Mouse (Mus musculus) thymus, adult 2 months (tissue): ENCODE results near the gene Zic5. TPM values are rescaled to one million over a fixed set of nuclear protein-coding genes. Genes with fewer than 3 reads are reported as not detected.
"Not testable (repeated sequence)": the region's sequence is repeated elsewhere in the genome, so short reads cannot be mapped to it uniquely, and the experiment has no call there.

Source experiments
- DNase-seq: peaks from one replicate; pipeline ENCODE4 v3.0.0; 2021
- H3K27ac ChIP-seq: fragments of 200-500 bp; 2 replicates; pipeline ENCODE4 v1.5.1; 2012; ENCODE audit warnings: low read length, control low read depth; ENCODE audit not compliant: control insufficient read depth, insufficient read depth
- H3K27me3 ChIP-seq: fragments of 200-500 bp; 2 replicates; pipeline ENCODE4 v1.6.1; 2012; ENCODE audit warnings: mild to moderate bottlenecking, low read length, moderate library complexity, mixed read lengths; ENCODE audit not compliant: control insufficient read depth, insufficient read depth
- H3K36me3 ChIP-seq: fragments of 200-500 bp; 2 replicates; pipeline ENCODE4 v1.6.1; 2012; ENCODE audit warnings: mild to moderate bottlenecking, low read length, moderate library complexity; ENCODE audit not compliant: control insufficient read depth, insufficient read depth
- H3K4me1 ChIP-seq: fragments of 200-500 bp; replicated peaks from 2 replicates; pipeline ENCODE4 v1.6.1; 2012; ENCODE audit warnings: low read length; ENCODE audit not compliant: control insufficient read depth, insufficient read depth
- H3K4me3 ChIP-seq: fragments of 200-500 bp; 2 replicates; pipeline ENCODE4 v1.5.1; 2012; ENCODE audit warnings: mild to moderate bottlenecking, low read length, control low read depth, moderate library complexity; ENCODE audit not compliant: control insufficient read depth, insufficient read depth
- CTCF ChIP-seq: fragments of 200-500 bp; IDR thresholded peaks from 2 replicates; pipeline ENCODE4 v1.5.1; 2012; ENCODE audit warnings: mild to moderate bottlenecking, control low read depth, low read length, moderate library complexity, borderline replicate concordance; ENCODE audit not compliant: control insufficient read depth, poor library complexity, insufficient read depth; ENCODE audit errors: extremely low read depth
- POLR2A ChIP-seq: fragments of 200-500 bp; IDR thresholded peaks from 2 replicates; pipeline ENCODE4 v1.6.1; 2012; ENCODE audit warnings: mild to moderate bottlenecking, low read length, control low read depth, moderate library complexity; ENCODE audit not compliant: control insufficient read depth, poor library complexity, insufficient read depth; ENCODE audit errors: extremely low read depth
- WGBS: fragments of 180-500 bp; shearing (Covaris S2); methylation state at CpG from one replicate; pipeline ENCODE4 v1.1.7; 2018; 5-methylcytosine and 5-hydroxymethylcytosine counted together
- polyA plus RNA-seq: library from polyadenylated mRNA; depleted of rRNA; stranded (reverse); fragments of >200 nt; gene quantifications from 2 replicates; pipeline ENCODE4 v1.2.3, GENCODE M21; 2012

The Zic5 gene
- polyA plus RNA-seq, 1 experiment, result not detected

DNA sequence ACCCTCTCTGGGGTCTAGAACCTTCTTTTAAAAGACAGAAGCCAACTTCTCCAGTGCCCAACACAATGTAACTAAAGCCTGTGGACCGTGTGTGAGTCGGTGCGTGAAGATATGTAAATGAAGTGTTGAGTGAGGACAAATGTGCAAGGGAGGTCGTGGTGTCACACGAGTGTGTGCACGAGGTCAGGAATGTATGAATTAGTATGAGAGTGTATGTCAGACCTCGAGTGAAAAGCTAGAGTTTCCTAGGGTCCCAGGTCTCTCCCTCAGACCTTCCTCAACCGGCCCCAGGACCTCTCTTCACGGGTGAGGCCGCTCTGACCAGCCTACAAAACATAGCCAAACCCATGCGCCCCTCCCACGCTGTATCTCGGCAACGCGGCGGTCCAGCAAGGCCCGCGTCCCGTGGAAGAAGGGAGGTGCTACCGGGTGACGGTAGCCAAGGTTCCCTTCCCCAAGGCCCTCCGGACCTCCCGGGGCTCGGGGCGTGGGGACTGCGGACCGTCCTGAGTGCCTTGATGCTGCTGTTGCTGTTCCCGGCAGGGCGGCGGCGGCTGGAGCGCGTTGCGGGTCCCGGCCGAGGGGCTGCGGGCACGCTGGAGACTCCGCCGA, 2.3 kb downstream of the Zic5 start:
- Histone ChIP-seq H3K4me1 (peaks cover 22% of the 10 kb centered on the region; the same call in 1 of the 2 replicates), H3K27ac (no peak overlapping the region), H3K4me3 (peak overlapping the region; percentile 27), H3K36me3 (no peaks in the 10 kb centered on the region), H3K27me3 (peaks cover 23% of the 10 kb centered on the region)
- 9% methylated on average over 40 of the region's 40 CpGs for WGBS
- TF ChIP-seq CTCF (no peak), POLR2A (no peak)
- DNase-seq, result no peak

DNA sequence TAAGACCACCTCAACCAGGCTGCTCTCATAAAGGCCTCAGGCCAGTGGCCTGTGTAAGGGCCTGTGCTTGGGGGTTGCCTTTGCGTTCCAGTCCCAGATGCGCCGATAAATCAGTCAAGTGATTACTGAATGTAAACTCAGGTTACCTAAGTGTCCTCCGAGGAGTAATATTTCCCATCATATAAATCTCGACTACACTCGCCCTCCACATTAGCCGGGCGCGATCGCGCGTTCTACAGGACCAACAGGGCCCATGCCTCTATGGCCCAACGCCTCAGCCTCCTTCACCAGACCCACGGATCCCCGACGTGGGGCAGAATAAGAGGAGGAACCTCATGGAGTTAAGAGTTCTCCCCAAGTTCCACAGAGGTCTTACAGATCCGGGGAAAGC, 2.8 kb downstream of the Zic5 start:
- no peak for DNase-seq
- H3K27ac ChIP-seq, result no peak overlapping the region
- H3K36me3 ChIP-seq, result no peaks in the 10 kb centered on the region
- H3K27me3 ChIP-seq, result peaks cover 23% of the 10 kb centered on the region
- peaks cover 22% of the 10 kb centered on the region; the same call in 1 of the 2 replicates for H3K4me1 ChIP-seq
- TF ChIP-seq CTCF (no peak), POLR2A (no peak)
- WGBS, result 70% methylated on average over 17 of the region's 17 CpGs
- no peak overlapping the region for H3K4me3 ChIP-seq

DNA sequence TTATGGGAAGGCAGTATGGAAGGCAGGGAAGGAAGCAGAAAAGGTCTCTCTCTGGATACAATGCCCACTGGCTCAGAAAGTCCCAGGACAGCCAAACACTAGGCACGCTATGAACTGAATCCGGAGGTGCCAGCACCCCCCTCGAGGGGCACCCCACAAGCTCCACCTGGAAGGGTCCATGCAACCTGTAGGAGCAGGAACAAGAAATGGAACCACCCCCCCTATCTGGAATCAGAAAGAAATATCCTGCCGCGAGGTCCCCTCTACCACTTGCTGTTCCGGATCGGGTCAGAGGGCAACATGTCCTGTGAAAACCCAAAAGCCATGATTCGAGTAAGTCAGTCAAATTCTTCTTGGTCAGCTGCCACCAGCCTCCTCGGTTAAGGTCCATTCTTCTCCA, 3.5 kb downstream of the Zic5 start:
- WGBS, result 82% methylated on average over 9 of the region's 9 CpGs
- Histone ChIP-seq H3K36me3 (no peaks in the 10 kb centered on the region), H3K27me3 (peaks cover 23% of the 10 kb centered on the region), H3K27ac (no peak overlapping the region), H3K4me3 (no peak overlapping the region), H3K4me1 (peaks cover 22% of the 10 kb centered on the region; the same call in 1 of the 2 replicates)
- TF ChIP-seq CTCF (no peak), POLR2A (no peak)
- no peak for DNase-seq

DNA sequence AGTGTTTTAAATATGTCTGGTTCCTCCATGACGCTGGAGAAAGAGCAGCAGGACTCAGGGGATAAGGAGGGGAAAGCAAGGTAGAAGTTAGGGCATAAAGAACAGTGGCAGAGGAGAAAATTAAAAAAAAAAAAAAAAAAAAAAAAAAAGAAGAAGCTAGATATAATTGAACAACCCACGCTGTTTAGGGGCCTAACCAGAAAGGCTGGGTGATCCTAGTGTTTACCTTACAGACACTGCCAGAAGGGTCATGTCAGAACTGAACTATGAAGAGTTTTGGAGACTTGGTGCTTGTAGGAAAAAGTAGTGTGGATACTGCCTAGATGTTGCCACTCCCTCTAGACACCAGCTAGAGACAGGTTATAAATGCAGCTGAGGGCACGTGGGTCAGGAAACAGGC, 4.0 kb downstream of the Zic5 start:
- TF ChIP-seq CTCF (no peak), POLR2A (no peak)
- H3K4me1 ChIP-seq, result peaks cover 22% of the 10 kb centered on the region; the same call in 1 of the 2 replicates
- H3K4me3 ChIP-seq, result no peak overlapping the region
- WGBS, result 74% methylated on average over 3 of the region's 3 CpGs
- peaks cover 23% of the 10 kb centered on the region for H3K27me3 ChIP-seq
- H3K36me3 ChIP-seq, result no peaks in the 10 kb centered on the region
- no peak overlapping the region for H3K27ac ChIP-seq
- no peak for DNase-seq

DNA sequence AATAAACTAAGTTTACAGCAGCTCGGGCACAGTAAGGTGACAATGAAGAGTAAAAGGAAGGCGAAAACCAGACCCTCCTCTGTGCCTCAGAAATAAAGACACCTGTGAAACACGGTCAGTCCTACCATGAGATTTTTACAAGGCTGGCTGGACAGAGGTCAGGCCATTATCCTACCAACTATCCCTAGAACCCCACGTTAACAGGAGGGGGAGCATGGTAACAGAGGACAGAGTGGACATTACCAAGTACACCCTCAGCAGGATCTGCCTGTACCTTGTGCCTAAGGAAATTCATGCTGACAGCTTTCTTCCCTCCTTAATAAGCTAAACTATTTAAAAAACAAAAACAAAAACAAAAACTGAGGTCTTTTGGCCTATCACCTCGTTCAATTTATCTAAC, 5.3 kb downstream of the Zic5 start:
- Histone ChIP-seq H3K36me3 (no peaks in the 10 kb centered on the region), H3K27ac (no peak overlapping the region), H3K27me3 (peaks cover 16% of the 10 kb centered on the region), H3K4me3 (no peak overlapping the region), H3K4me1 (peaks cover 17% of the 10 kb centered on the region; the same call in 1 of the 2 replicates)
- 90% methylated on average over 5 of the region's 5 CpGs for WGBS
- DNase-seq, result no peak
- TF ChIP-seq CTCF, result no peak
- no peak for TF ChIP-seq POLR2A

DNA sequence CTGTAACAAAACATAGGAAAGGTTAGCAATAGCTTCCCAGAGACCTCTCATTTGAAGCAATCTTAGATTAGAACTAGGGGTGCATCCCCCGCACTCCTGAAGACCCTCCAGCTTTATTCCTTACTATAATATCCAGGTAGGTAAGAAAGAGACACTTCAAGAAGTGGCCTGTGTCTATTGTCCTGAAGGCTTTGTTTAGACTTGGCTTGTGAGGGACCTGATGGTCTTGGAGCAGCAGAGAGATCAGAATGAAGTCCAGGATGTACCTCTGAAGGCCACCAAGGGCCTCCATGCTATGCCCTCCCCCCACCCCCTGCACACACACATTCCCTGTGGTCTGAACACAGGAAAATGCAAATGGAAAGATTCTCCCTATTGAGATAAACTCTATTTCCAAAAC, 5.7 kb downstream of the Zic5 start:
- H3K36me3 ChIP-seq, result no peaks in the 10 kb centered on the region
- H3K27me3 ChIP-seq, result peaks cover 11% of the 10 kb centered on the region
- 97% methylated on average over 1 of the region's 1 CpGs for WGBS
- DNase-seq, result no peak
- H3K4me1 ChIP-seq, result peaks cover 13% of the 10 kb centered on the region; the same call in 1 of the 2 replicates
- H3K4me3 ChIP-seq, result no peak overlapping the region
- TF ChIP-seq POLR2A, result no peak
- no peak for TF ChIP-seq CTCF
- H3K27ac ChIP-seq, result no peak overlapping the region

DNA sequence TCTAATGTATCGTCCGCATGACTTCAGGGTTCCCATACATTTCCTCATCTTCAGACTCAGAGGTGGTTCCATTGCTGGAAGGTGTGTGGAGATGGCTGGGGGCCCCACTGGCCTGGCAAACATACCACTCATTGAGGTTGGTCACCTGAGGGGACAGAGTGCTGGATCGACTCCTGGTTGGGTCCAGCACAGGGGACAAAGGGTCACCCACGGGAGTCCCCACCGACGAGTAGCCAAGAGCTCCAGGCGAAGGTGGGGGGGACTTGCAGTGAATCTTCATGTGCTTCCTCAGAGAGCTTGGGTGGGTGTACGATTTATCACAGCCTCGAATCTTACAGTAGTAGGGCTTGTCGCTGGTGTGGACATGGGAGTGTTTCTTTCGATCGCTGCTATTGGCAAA, 6.1 kb downstream of the Zic5 start:
- H3K27me3 ChIP-seq, H3K27ac ChIP-seq, DNase-seq, H3K36me3 ChIP-seq, H3K4me3 ChIP-seq: not testable (repeated sequence)
- H3K4me1 ChIP-seq, result peaks cover 10% of the 10 kb centered on the region; the same call in 1 of the 2 replicates
- 93% methylated on average over 12 of the region's 12 CpGs for WGBS
